Mouse (Mus musculus) adrenal gland, adult 18-20 months (tissue): Measurements from ENCODE around the gene Efcab2. TPM values are rescaled to one million over a fixed set of nuclear protein-coding genes. Genes with fewer than 3 reads are reported as not detected.

ENCODE experiments used
- DNase-seq, 2 experiments: peaks; one replicate each; pipeline ENCODE4 v3.0.0; 2021 to 2022; ENCODE audit warnings: low spot score in 2 of 2
- total RNA-seq, 2 experiments: library from RNA; stranded (reverse); gene quantifications; 1 replicate in 1 of 2; 2 replicates in 1 of 2; pipeline ENCODE4 v1.2.3; 2021

Gene Efcab2
- total RNA-seq, 2 experiments from 2014 or later, result 2.3 to 4.6 TPM

DNA sequence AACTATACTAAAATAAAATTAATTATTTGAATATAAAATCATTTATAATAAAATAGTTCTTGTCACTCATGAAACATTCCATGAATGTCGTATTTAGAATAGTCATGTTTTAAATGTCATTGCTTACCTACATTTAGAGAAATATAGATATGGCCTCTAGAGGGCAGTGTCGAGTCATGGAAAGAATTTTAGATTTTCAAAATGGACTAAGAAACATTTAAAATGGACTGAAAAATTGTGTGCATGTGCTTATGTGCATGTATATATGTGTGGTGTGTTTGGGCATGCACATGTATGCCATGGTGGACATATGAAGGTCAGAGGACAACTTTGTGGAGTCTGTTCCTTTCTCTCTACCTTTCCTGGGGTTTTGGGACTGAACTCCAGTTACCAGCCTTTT lies 62.4 kb downstream of the Efcab2 start:
- no peak for DNase-seq

DNA sequence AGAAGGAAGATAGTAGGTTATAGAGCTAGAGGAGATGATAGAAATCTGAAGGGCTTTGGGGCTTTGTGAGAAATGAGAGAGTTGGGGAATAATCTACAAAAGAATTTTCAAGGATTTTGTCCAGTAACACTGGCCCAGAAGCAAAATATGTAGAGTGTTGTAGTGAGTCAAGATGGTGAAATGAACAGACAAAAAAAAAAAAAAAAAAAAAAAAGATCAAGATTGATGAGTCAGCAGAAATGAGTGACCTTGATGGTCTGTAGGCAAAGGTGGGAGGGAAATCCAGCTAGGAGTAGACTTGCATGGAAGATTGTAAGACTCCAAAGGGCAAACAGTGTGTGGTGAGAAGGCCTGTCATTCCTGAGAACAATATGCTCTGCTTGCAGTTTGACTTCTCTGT lies 78.0 kb downstream of the Efcab2 start:
- DNase-seq, result no peak

DNA sequence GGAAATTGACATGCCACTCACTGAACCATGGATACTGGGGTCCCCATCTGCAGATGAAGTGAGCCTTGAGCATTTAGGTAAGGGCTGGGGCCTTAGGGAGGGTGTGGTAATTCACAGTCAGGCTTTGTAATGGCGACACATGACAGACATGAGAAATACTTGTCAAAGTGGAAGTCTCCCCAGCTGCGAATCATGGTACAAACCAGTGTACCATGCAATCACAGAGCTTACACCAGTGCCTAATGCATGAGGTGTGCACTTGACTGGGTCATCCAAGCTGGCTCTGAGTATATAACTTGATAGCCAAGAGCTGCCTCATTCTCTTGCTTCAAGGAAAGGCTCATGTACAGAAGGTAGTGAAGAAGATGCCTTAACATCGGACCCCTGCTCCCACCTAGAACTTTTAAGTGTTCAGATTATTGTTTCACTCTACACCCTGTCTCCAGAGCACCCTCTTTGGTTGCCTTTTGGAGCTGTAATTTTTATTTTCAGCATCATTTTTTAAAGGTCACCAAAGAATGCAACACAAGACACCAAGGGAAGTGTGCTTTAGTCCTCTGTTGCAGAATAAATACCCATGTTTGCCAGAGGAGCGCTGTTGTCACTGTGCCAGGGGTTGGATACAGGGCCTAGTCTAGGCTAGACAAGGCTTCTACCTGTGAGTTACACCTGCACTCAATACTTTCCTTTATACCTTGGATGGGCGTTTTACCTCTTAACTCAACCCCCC lies 79.4 kb downstream of the Efcab2 start:
- no peak for DNase-seq

DNA sequence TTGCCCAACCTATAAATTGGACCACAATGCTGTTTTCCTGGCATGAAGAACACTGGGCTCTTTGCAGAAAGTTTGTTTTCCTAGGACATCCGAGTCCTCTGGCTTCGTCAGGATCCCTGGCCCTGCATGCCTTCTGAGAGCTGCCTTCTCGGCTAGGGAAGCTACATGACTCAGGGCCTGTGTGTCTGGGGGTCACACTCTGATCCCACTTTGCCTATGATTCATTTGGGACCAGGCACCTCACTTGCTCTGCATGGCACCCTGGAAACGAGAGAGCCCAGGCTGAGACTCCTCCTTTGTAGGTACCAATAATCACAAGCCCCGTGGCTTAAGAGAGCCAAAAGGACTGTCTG lies 80.0 kb downstream of the Efcab2 start:
- no peak for DNase-seq

DNA sequence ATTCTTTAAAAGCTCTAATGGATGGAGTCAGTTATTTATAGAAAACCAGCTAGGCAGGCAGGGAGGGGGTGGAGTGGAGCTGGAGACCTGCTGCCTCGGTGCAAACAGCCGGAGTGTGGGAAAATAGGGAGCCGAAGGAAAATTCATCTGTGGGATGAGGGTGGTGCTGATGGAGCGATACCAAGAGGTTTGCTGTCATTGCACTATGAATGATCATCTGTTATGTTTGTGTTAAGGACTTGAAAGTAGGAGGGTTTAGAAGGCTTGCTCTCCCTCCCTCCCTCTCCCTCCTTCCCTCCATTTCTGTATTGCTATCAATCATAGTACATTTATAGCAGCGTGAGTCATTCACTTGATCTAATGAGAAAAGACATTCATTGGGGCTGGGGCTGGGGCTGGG lies 80.9 kb downstream of the Efcab2 start:
- DNase-seq, result no peak

DNA sequence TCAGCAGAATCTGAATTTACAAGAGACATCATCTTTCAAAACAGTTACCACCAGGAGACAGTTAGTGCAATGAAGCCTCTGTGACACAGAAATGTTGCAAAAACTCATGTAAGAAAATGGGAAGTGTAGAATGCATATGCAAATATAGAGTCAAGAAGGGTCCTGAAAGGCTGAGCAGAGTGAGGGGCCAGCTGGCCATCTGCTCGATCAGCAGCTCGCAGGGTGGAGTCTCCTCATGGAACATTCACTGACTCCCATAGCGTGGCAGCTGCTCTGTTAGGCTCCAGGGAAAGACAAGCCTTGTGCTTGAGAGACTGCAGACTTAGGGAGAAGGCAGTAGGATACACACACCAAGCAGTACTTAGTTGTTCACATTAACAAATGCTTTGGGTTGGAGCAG lies 83.2 kb downstream of the Efcab2 start:
- DNase-seq, result no peak

DNA sequence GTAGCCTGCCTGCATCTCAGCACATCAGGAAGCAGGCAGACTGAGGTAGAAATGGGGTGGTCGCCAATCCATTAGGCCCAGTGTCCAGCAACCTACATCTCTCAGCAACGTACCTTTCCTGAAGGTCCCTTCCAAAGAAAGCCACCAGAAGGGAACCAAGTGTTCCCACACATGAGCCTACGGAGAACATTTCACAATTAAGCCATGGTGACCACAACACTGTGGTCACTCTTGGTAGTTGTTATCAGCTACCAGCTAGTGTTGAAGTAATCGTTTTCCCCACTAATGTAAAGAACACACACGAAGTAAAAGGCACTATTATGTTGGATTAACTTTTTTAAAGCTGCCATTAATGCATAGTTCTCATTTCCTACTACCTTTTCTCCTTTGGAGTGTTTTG lies 85.8 kb downstream of the Efcab2 start:
- DNase-seq, result no peak

DNA sequence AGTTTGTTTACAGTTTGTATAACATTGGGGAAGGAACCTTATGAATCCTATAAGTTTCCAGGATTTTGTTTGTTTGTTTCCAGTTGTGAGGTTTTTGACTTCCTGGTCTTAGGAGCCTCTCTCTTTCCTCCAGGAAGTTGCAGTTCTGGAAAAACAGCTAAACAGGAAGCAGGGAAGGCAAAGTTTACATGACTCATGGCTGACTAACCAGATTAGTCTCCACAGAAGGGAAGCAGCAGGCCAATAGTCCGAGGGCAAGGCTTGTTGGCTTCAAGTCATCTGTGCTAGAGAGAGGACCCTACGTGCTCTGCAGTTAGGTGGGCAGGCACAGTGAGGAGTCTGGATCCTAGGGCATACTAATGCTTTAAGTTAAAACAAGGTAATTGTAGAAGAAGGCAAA lies 86.6 kb downstream of the Efcab2 start:
- DNase-seq, result no peak

DNA sequence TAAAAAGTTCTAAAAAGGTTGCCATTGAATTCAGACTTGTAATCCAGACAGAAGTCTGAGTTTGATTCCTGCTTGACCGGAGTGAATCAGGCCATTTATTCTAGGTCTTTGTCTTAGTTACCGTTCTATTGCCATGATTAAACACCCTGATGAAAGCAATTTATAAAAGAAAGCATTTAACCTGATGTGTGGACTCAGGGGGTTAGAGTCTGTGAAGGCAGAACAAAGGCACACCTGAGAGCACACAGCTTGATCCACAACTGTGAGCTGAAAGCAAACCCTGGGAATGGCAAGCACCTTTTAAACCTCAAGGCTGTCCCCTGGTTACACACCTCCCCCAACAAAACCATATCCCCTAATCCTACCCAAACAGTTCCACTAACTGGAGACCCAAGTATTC lies 90.3 kb downstream of the Efcab2 start:
- no peak for DNase-seq

DNA sequence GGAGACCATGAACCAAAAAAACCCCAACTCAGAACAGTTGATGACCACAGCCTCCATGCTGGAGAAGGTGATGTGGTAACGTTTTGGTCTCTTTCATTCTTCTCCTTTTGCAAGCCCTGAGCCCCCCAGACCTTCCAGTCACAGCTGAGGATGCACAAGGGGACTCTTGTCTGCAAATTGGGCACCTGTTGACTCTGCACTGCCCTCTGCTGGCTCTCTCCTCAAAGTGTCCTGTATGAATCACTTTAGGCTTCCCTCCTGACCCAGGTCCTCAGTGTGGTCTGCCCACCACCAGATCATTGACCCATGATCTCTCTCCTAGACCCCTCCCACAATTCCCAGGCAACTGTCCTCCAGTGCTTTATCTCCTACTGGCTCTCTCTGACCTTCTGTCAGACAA lies 91.0 kb downstream of the Efcab2 start:
- peak; percentile 37 to 48 for DNase-seq

DNA sequence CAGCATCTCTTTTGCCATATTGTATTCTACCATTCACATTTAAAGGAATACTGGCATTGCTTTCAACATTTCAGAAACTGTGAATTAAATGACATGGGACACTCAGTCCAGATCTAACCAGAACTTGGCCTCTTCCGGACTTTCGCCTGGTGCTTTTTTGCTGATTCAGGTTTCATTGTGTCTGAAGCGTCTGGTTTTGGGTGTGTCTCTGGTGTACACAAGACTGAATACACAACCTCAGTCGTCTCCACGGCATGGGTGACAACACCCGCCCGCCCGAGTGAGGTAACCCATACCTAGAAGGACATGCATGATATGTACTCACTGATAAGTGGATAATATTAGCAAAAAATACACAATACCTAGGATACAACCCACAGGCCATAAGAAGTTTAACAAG lies 101.1 kb downstream of the Efcab2 start:
- DNase-seq, result no peak

DNA sequence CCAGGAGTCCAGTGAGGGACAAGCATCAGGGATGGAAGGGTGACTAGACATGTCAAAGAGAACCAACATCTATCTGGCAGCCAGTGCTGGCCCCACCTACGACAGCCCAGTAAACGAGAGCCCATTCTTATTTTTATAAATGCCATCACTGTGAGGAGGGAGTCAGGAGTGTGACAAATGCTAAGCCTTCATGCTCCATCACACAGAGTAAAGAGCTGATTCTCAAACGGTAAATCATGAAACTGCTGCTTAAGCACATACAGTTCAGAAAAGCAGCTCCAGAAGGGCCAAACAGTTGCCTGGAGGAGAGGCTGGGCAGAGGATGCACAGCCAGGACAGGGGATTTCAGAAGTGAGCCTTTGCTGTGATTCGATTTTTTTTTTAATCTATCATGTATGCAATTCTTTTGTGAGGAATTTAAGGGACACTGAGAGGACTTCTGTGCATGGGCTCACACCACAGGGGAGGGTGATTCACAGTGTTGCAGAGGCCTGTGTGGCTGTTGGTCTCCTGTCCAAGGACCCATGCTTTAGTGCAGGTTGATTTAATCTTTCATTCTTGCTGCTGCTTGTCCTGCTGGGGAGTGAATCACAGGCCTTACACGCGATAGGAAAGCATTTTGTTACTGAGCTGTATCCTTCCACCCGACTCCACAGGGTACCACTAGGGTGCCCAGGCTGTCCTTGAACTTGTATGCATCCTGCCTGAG lies 106.6 kb downstream of the Efcab2 start:
- no peak for DNase-seq

DNA sequence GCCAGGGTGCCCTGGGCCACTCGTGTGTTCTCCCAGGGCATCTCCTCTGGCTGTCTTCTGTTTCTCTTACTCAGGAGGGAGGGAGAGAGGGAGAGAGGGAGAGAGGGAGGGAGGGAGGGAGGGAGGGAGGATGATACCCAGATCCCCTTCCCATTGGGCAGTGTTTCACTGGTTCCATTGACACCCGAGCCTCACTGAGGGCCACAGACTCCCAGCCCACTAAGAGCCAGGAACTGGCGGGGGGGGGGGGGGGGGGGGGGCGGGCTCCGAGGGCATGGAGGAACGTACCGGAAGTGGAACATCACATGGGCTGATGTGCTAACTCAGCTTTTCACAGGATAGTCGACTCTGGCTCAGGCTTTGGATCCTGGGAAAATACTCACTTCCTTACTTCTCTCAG lies 108.1 kb downstream of the Efcab2 start:
- no peak for DNase-seq

DNA sequence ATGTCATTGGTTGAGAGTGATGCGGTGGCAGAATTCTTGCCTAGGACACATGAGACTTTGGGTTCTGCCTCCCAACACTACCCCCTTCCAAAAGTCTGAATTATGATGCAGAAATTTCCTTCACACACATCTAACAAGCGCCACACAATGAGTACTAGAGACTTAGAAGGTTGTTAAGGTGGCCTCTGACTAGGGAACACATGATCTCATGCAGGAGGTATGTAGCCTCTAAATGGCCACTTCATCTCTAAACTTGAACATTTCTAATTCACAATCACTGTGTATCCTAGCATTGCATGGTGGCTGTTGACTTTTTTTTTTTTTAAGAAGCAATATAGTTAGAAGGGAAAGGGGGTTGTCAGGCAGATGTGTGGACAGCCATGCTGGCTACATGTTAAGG lies 110.0 kb downstream of the Efcab2 start:
- no peak for DNase-seq

DNA sequence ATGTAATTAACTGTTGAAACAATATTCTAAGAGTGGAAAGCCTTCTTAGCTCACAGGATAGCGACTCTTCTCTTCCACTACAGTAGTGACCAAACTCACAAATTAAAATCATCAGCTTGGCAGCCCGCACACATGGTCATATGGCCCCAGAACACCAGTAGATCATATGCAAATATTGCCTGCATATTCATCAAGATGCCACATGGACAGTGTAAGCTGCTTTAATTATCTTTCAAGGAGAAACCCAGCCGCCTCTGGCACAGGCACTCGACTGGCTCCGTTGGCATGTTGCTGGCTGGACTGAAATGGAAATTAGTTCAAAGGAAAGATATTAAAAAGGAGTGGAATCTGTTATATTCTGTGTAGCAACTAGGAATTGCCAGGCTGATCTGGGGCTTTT lies 116.5 kb downstream of the Efcab2 start:
- no peak for DNase-seq

DNA sequence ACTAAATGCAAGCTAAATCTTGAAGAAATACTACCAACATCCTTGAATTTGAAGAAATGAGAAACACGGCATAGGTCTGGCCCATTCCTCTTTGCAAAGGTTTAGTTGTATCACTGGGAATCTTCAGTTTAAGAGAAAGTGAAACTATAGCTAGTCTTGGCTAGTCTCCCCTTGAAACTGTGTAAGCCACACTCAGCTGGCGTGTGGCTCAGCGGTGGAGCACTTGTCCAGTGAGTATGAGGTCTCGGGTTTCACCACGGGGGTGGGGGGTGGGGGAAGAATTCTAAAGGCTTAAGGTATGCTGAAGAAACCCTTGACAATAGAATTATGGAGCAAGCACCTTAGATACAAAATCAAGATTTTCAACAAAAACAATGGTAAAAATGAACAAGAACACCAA lies 117.3 kb downstream of the Efcab2 start:
- DNase-seq, result no peak

DNA sequence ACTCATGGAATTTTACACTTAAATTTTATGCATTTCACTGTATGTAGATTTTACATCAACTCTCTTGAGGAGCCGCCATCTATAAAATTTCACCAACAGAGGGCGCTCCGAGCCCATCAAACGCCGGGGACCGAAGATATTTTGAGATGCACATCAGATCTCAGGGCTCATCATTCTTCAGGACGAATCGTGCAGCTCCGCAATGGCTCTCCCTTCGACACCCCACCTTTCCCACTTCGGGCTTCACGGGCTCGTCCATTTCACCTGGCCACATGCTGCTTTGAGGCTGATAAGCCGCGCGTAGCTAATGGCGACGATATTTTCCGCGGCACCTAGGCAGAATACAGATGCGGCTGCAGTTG lies 121.3 kb downstream of the Efcab2 start:
- DNase-seq, result peak in 1 of 2 experiments; percentile 59

DNA sequence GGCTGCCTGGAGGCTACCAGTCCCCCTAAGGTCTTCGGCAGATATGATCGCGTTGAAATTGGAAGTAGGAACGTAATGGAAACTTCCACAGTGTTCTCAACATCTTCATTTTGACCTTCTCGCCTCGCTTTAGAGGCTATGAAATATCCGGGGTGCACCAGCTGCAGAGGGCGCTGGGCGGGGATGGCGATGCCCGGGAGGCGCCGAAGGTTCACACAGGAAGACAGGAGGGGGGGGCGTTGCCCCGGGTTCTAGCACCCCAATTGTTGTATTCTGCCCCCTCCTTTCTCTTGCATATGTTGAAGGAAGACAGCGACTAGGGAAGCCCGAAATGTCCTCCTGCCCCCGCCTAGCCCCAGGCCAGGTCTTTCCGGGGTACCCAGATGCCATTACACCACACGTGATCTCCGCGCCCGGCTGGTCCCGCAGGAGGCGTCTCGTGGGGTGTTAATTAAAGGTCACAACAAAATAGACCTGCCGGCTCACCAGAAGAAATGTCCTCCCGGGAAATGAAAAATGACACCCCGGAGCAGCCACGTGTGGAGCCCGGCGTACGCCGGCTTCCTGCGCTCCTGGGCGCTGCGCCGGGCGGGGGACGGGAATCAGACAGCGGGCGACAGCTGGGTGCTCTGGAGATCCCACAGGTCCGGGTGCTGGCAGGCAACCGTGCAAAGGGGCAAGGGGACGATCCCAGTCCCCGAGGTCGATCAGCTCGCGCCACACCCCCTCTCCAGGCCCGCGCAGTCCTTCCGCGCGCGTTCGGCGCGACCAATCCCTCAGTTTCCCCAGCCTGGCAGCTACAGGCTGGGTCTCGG lies 121.9 kb downstream of the Efcab2 start:
- DNase-seq, result peak; percentile 40 to 60

DNA sequence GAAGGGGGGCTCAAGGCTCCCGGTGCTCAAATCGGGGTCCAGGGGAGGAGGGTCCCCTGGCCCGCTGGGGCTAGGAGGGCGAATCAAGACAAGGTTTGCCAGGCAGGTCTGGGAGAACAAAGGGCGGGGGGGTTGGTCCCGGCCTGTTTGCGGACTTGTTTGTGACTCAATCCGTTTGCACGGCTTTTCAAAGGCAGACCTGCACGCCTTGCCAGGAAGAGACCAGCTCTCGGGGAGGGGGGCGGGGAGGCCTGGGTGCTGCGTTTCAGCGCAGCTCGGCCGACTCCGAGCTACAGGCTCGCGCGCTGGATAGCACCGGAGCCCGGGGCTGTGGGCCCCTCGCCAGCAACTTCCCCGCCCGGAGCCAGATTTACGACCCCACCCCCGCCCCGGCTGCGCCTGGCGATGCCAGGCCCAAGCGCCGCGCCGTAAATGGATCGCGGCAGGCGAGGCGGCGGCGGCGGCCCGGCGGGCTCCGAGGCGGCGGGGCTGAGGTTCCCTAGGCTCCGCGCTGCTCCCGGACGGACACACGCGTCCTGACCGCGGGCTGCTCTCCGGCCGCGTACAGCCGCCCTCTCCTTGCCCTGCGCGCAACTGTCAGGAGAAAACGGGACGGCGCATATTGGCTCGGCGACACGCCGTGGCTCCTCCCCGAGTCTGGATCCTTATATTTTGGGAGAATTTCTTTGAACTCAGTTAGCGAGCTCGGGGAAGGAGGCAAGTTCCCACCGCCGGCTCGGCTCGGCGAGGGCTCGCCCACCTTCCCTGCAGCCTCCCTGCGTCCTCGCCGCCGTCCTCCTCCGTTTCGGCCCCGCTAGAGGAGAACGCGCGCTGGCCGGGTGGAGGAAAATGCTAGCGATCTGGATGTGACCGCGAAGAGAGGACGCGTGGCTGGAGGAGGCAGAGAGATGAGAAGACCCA lies 122.8 kb downstream of the Efcab2 start, which contains the start of gene Kif26b:
TSS of gene Kif26b (plus strand) at position 695 of the 921 bp plus-strand sequence.
- DNase-seq, result peak; percentile 37 to 54

DNA sequence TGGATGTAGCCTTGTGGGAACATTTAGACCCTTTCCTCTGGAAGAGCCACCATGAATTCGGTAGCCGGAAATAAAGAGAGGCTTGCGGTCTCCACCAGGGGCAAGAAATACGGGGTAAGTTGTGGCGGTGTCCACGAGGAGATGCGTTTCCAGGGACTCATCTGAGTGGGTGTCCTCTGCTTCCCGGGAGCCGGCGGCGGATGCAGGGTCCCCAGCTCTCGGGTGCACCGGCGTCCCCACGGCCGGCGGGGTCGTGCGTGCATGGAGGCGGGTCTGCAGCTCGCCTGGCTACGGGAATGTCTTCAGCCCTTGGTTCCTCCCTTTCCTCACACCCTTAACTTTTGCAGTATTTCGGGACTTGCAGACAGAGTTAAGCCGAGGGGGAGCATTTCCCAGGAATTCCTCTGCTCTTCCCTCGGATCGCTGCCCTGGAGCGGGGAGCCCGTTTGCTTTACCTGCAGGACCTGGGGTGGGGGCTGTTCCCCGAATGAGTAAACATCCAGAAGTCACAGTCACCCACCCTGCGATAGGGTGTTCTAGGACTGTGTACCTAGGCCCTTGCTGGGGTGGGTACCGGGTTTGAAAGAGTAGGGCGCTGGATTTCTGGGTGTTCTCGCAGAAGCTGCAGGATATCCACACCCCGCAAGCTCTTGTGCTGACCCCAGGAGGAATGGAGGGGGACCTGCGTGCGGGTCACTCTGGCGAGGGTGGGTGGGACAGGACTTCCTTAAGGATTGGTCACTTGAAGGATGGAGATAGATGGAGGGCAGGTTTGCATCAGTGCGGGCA lies 123.8 kb downstream of the Efcab2 start:
- DNase-seq, result peak; percentile 8 to 21
